Mouse (Mus musculus) limb, embryonic 12.5 days (tissue): ENCODE data around the gene Gm36176. TPM values are rescaled to one million over a fixed set of nuclear protein-coding genes. Genes with fewer than 3 reads are reported as not detected.
"Not testable (repeated sequence)": the region's sequence is repeated elsewhere in the genome, so short reads cannot be mapped to it uniquely, and the experiment has no call there.

Experiments used
- ATAC-seq: fragments of 200-750 bp; cut with Nextera tagmentation; 2 replicates; pipeline ENCODE4 v1.8.0; 2017; ENCODE audit warnings: low read depth, moderate TSS enrichment; ENCODE audit not compliant: insufficient number of reproducible peaks, insufficient read depth, low FRiP score, low TSS enrichment
- H3K27ac ChIP-seq: fragments of 300-500 bp; sonication (generic); 2 replicates; pipeline ENCODE4 v1.5.1; 2016; ENCODE audit warnings: mild to moderate bottlenecking, moderate library complexity
- H3K27me3 ChIP-seq: fragments of 300-500 bp; sonication (generic); 2 replicates; pipeline ENCODE4 v1.6.1; 2016; ENCODE audit warnings: mild to moderate bottlenecking, moderate library complexity
- H3K36me3 ChIP-seq: fragments of 300-500 bp; sonication (generic); 2 replicates; pipeline ENCODE4 v1.6.1; 2016; ENCODE audit warnings: mild to moderate bottlenecking, moderate library complexity
- H3K4me1 ChIP-seq: fragments of 300-500 bp; sonication (generic); replicated peaks from 2 replicates; pipeline ENCODE4 v1.6.1; 2016
- H3K4me2 ChIP-seq: fragments of 300-500 bp; sonication (generic); 2 replicates; pipeline ENCODE4 v1.6.1; 2016; ENCODE audit warnings: mild to moderate bottlenecking, moderate library complexity
- H3K4me3 ChIP-seq: fragments of 300-500 bp; sonication (generic); replicated peaks from 2 replicates; pipeline ENCODE4 v1.5.1; 2016; ENCODE audit warnings: mild to moderate bottlenecking
- H3K9ac ChIP-seq: fragments of 300-500 bp; sonication (generic); replicated peaks from 2 replicates; pipeline ENCODE4 v1.6.1; 2016; ENCODE audit warnings: mild to moderate bottlenecking, moderate library complexity
- H3K9me3 ChIP-seq: fragments of 300-500 bp; sonication (generic); 2 replicates; pipeline ENCODE4 v1.6.1; 2016; ENCODE audit warnings: mild to moderate bottlenecking, moderate library complexity
- WGBS: fragments of 180-500 bp; shearing (Covaris S2); methylation state at CpG from one replicate; pipeline ENCODE4 v1.1.7; 2016; 5-methylcytosine and 5-hydroxymethylcytosine counted together
- polyA plus RNA-seq: library from polyadenylated mRNA; unstranded; fragments of >200 nt; fragmentation: Nextera tagmentation; extraction: Ambion mirVana; gene quantifications from 2 replicates; pipeline ENCODE4 v1.2.1, GENCODE M21; 2016

Gm36176 gene
- not detected in 2 replicates for polyA plus RNA-seq

DNA sequence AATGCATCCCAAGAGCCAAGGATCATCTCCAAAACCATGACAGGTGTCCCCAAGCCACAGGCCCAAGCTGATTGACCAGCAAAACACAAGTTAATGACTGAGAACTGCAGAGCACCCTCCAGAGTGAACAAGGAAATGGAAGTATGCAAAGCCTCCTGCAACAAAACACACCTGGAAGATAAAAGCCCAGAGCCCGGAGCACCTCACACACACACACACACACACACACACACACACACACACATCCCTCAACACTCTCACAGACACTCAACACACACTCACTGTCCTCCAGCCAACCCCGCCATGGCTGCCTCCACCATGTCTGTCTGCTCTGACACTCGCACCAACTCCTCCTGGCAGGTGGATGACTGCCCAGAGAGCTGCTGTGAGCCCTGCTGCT, at the start of gene Gm36176:
Gene Gm36176 (plus strand): TSS at position 301 of the 400 bp plus-strand sequence.
- ATAC-seq: no peak
- Histone ChIP-seq H3K9ac (no peak within 1 kb of the TSS), H3K27me3 (peaks cover 3% of the 10 kb centered on the region; the same call in 1 of the 2 replicates), H3K4me3 (no peak within 1 kb of the TSS), H3K4me2 (no peak within 1 kb of the TSS), H3K27ac (no peak within 1 kb of the TSS), H3K4me1 (no peaks in the 10 kb centered on the region), H3K9me3 (peaks cover 23% of the 10 kb centered on the region), H3K36me3 (no peaks in the 10 kb centered on the region)
- 79% methylated on average over 3 of the region's 3 CpGs for WGBS

DNA sequence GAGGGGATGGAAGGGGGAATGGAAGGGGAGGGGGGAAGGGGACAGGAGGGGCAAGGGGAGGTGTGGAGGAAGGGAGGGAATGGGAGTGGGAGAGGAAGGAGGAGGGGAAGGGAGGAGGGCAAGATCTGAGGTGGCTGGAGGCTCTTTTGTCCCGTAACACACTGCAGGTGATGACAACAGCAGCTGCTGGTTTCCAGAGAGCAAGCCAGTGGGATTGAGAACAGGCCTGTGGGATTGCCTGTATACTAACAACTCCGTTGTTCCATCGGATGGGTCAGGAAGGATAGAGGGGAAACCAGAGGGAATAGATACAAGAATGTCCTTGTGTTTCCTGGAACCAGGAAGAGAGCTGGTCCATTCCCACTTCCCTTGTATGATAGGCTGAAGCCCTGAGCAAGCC, 48.9 kb upstream of the Gm36176 start:
- no peak overlapping the region for H3K9ac ChIP-seq
- H3K27me3 ChIP-seq: no peaks in the 10 kb centered on the region
- H3K4me3 ChIP-seq: no peak overlapping the region
- H3K36me3 ChIP-seq: no peaks in the 10 kb centered on the region
- no peaks in the 10 kb centered on the region for H3K9me3 ChIP-seq
- peaks cover 17% of the 10 kb centered on the region for H3K4me1 ChIP-seq
- ATAC-seq: no peak
- 17% methylated on average over 3 of the region's 3 CpGs for WGBS
- H3K27ac ChIP-seq: no peak overlapping the region
- no peak overlapping the region for H3K4me2 ChIP-seq

DNA sequence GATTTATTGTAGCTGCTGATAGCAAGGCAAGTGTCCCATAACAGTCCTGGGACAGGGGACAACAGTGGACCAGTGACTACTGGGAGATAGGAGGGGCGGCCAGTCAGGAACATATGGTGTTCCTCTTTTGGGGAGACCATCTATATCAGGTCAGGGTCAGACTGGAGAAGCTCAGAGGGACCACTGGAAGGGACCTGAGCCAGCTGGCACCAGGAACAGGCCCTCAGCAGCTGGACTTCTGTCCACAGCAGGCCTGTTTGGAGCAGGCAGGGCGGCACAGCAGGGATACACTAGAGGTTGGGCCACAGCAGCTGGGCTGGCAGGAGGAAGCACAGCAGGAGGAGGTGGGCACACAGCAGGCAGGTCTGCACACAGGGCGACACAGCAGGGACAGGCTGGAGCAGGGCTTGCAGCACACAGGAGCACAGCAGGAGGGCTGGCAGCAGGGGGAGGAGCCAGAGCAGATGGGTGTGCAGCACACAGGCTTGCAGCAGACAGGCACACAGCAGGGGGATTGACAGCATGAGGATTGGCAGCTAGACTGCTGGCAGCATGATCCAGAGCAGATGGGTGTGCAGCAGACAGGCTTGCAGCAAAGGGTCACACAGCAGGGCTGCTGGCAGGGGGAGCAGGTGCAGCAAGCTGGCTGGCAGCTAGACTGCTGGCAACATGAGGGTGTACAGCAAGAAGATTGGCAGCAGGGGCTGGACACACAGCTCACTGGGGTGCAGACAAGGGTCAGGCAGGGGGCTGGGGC, 48.3 kb upstream of the Gm36176 start:
- H3K4me1 ChIP-seq: peaks cover 17% of the 10 kb centered on the region
- H3K4me3 ChIP-seq, ATAC-seq, H3K36me3 ChIP-seq, H3K4me2 ChIP-seq, H3K27ac ChIP-seq, H3K27me3 ChIP-seq, H3K9ac ChIP-seq, H3K9me3 ChIP-seq: not testable (repeated sequence)
- WGBS: 35% methylated on average over 3 of the region's 3 CpGs

DNA sequence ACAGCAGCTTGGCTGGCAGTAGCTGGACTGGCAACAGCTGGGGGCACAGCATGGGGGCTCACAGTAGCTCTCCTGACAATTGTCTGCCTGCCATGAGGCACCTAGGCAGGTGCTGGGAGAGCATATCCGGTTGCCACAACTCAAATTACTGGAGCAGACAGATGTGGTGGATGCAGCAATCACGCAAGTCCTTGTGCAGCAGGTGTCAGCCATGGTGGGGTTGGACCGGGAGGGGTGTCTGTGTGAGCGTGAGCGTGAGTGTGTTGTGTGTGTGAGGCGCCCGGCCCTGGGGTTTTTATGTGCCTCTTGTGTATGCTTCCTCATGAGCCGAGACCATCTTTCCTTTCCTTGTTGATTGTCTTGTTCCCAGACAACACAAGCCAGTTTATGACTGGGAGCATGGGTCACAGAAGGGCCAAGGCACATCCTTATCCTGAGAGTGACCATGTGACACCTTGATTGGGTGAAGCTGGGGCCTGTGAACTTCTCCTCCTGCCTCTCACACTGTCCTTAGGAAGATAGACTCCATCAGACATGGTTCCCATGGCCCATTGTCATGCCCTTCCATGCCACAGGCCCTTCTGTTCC, 47.6 kb upstream of the Gm36176 start, which contains the start of gene Gm19668:
Gene Gm19668 (minus strand): TSS at position 213 of the 588 bp plus-strand sequence.
- no peak within 1 kb of the TSS for H3K4me3 ChIP-seq
- H3K9me3 ChIP-seq: no peaks in the 10 kb centered on the region
- no peak for ATAC-seq
- no peak within 1 kb of the TSS for H3K4me2 ChIP-seq
- peaks cover 14% of the 10 kb centered on the region for H3K4me1 ChIP-seq
- no peaks in the 10 kb centered on the region for H3K36me3 ChIP-seq
- no peak within 1 kb of the TSS for H3K27ac ChIP-seq
- H3K27me3 ChIP-seq: no peaks in the 10 kb centered on the region
- WGBS: 48% methylated on average over 8 of the region's 8 CpGs
- no peak within 1 kb of the TSS for H3K9ac ChIP-seq

DNA sequence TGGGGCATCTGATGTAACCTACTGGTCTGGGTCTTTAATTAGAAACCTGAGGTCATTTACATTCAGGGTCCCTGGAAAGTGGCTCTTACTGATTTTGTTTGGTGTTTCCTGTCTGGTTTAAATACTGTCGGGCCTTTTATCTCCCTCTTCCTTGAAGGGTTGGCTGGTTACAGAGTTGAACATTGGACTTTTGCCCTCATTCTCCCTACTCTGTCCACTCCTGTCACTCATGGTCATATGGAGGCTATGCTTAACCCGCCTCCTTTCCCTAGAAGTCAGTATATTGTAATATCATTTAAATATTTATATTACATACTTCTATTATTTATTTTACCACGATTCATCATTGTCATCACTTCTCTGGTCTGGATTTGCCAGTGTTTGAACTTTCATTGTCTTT, 42.5 kb upstream of the Gm36176 start:
- Histone ChIP-seq H3K27ac (no peak overlapping the region), H3K4me3 (no peak overlapping the region), H3K36me3 (no peaks in the 10 kb centered on the region), H3K9me3 (peaks cover 2% of the 10 kb centered on the region; the same call in 1 of the 2 replicates), H3K4me1 (no peaks in the 10 kb centered on the region), H3K27me3 (no peaks in the 10 kb centered on the region), H3K9ac (no peak overlapping the region), H3K4me2 (no peak overlapping the region)
- ATAC-seq: no peak
- 75% methylated on average over 3 of the region's 3 CpGs for WGBS

DNA sequence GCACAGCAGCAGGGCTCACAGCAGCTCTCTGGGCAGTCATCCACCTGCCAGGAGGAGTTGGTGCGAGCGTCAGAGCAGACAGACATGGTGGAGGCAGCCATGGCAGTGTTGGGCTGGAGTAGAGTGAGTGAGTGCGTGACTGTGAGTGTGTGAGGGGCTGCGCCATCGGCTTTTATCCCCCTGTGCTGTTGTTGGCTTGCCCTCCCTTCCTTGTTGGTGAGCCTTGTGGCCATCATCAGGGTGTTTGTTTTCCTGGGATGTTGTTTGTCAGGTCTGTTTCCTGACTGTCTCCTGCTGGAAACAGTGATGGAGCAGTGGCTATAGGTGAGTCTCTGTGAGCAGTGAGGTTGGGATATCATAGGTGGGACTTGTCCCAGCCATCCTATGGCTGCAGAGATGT, 34.9 kb upstream of the Gm36176 start, which contains the start of gene Gm9507:
Gene Gm9507 (minus strand): TSS at position 101 of the 400 bp plus-strand sequence.
- no peak within 1 kb of the TSS for H3K9ac ChIP-seq
- no peaks in the 10 kb centered on the region for H3K27me3 ChIP-seq
- no peak within 1 kb of the TSS for H3K4me2 ChIP-seq
- H3K4me3 ChIP-seq: no peak within 1 kb of the TSS
- no peak for ATAC-seq
- no peak within 1 kb of the TSS for H3K27ac ChIP-seq
- 67% methylated on average over 5 of the region's 5 CpGs for whole genome bisulfite sequencing
- H3K36me3 ChIP-seq: no peaks in the 10 kb centered on the region
- peaks cover 8% of the 10 kb centered on the region for H3K9me3 ChIP-seq
- no peaks in the 10 kb centered on the region for H3K4me1 ChIP-seq

DNA sequence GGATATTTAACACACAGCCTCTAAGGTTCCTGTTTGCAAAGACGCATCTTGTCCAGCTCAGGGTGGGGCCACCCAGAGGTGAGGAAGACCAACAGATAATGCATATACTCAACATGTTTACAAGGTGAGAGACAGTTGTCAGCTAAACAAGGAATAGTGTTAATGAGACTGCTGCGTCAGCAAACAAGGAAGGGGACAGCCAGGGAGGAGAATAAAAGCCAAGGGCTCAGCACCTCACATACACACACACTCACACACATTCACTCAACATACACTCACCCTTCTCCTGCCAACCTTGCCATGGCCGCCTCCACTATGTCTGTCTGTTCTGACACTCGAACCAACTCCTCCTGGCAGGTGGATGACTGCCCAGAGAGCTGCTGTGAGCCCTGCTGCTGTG, 32.2 kb upstream of the Gm36176 start, which contains the start of gene Gm2696:
Gene Gm2696 (plus strand): TSS at position 301 of the 400 bp plus-strand sequence.
- H3K36me3 ChIP-seq: no peaks in the 10 kb centered on the region
- no peak within 1 kb of the TSS for H3K4me3 ChIP-seq
- H3K4me1 ChIP-seq: 0 out of 2 replicates have a peak, but pooled peaks cover 2% of the 10 kb centered on the region
- H3K27ac ChIP-seq: no peak within 1 kb of the TSS
- H3K9ac ChIP-seq: no peak within 1 kb of the TSS
- ATAC-seq: no peak
- no peaks in the 10 kb centered on the region for H3K27me3 ChIP-seq
- H3K4me2 ChIP-seq: no peak within 1 kb of the TSS
- H3K9me3 ChIP-seq: peaks cover 5% of the 10 kb centered on the region
- 50% methylated on average over 4 of the region's 4 CpGs for WGBS

DNA sequence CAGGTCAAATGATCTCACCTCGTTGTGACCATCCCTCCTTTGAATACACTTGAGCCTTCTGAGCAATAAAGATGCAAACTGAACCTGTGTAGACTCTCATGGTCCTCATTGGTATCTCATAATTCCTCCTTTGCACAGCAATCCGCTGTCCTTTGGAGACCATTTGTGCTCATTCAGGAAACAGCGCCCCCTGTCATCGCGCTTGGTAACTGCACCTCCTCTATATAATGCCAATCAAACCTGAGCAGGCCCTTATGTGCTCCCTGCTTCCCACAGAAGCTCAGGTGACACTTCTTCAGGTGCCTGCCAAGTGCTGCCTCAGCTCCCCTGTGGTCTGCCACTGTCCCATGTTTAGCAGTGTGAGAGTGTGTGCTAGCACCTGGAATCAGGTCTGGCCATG, 31.1 kb upstream of the Gm36176 start:
- Histone ChIP-seq H3K27ac (no peak overlapping the region), H3K9me3 (no peaks in the 10 kb centered on the region), H3K36me3 (no peaks in the 10 kb centered on the region), H3K4me3 (no peak overlapping the region), H3K27me3 (no peaks in the 10 kb centered on the region), H3K9ac (no peak overlapping the region), H3K4me2 (no peak overlapping the region), H3K4me1 (0 out of 2 replicates have a peak, but pooled peaks cover 3% of the 10 kb centered on the region)
- 32% methylated on average over 5 of the region's 5 CpGs for WGBS
- ATAC-seq: no peak

DNA sequence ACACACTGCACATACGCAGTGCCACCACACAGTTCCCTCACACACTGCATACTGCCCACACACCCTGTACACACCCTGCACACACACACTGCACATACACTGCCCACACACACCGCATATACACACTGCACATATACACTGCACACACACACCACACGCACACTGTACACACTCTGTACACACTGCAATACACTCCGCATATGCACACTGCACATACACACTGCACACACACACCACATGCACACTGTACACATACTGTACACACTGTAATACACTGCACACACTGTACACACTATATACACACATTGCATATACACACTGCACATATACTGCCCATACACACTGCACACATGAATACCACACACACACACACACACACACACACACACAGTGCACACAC, 28.1 kb upstream of the Gm36176 start:
- Histone ChIP-seq H3K4me1 (0 out of 2 replicates have a peak, but pooled peaks cover 3% of the 10 kb centered on the region), H3K36me3 (no peaks in the 10 kb centered on the region), H3K27me3 (no peaks in the 10 kb centered on the region), H3K27ac (no peak overlapping the region), H3K4me3 (no peak overlapping the region), H3K9ac (no peak overlapping the region), H3K9me3 (peaks cover 6% of the 10 kb centered on the region; the same call in 1 of the 2 replicates), H3K4me2 (no peak overlapping the region)
- peak; percentile 59 for ATAC-seq
- whole genome bisulfite sequencing: 95% methylated on average over 4 of the region's 4 CpGs

DNA sequence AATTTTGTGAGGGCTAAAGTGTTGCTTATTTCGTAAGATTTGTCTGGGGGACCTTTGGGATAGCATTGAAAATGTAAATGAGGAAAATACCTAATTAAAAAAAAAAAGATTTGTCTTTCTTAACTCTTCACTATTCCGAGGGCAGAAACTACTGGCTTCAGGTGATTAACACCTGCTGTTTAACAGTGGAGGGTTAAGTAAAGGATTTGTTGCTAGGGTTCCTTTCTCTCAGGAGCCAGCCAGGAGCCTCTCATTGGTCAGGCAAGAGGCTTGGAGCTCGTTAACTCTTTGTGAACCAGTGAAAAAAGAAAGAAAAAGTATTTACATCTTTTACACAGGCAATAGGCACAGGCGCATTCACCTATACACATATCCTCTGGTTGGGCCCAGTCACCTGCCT, 27.4 kb upstream of the Gm36176 start:
- ATAC-seq: no peak
- 31% methylated on average over 4 of the region's 4 CpGs for WGBS
- H3K4me1 ChIP-seq: 0 out of 2 replicates have a peak, but pooled peaks cover 3% of the 10 kb centered on the region
- no peak overlapping the region for H3K9ac ChIP-seq
- H3K4me3 ChIP-seq: no peak overlapping the region
- H3K27ac ChIP-seq: no peak overlapping the region
- H3K4me2 ChIP-seq: no peak overlapping the region
- no peaks in the 10 kb centered on the region for H3K27me3 ChIP-seq
- peaks cover 12% of the 10 kb centered on the region for H3K9me3 ChIP-seq
- H3K36me3 ChIP-seq: no peaks in the 10 kb centered on the region

DNA sequence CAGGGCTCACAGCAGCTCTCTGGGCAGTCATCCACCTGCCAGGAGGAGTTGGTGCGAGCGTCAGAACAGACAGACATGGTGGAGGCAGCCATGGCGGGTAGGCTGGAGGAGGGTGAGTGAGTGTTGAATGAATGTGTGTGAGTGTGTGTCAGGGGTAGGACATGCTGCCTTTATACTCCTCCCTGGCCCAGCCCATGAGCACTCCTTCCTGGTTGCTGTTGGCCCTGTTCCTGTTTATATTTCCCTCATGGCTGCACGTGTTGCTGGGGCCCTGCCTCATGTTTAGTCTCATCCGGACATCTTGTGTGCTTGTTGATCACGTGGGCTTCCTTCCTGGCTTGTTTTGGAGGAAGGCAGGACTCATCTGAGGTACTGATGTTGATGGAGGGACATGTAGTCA, 19.7 kb upstream of the Gm36176 start, which contains the start of gene Krtap10-4:
Gene Krtap10-4 (minus strand): TSS at position 145 of the 400 bp plus-strand sequence.
- 67% methylated on average over 6 of the region's 6 CpGs for WGBS
- H3K9me3 ChIP-seq: peaks cover 12% of the 10 kb centered on the region
- no peak within 1 kb of the TSS for H3K27ac ChIP-seq
- 0 out of 2 replicates have a peak, but pooled peaks cover 5% of the 10 kb centered on the region for H3K4me1 ChIP-seq
- no peaks in the 10 kb centered on the region for H3K36me3 ChIP-seq
- no peak within 1 kb of the TSS for H3K9ac ChIP-seq
- ATAC-seq: no peak
- H3K4me3 ChIP-seq: no peak within 1 kb of the TSS
- no peaks in the 10 kb centered on the region for H3K27me3 ChIP-seq
- H3K4me2 ChIP-seq: no peak within 1 kb of the TSS
